Mouse (Mus musculus) 416B (cell line): ENCODE measurements around the gene Prcc.

Experiments used
- DNase-seq: peaks from one replicate; pipeline ENCODE4 v3.0.0; 2011; ENCODE audit warnings: low read depth

Prcc gene

GRCm38 (mm10) chr3:87885281-87886003, at the start of gene Prcc:
Gene Prcc, minus strand, starts transcription at chr3:87885608.
- peak; percentile 100 for DNase-seq

- DNase-seq = no peak
Measured at GRCm38 (mm10) chr3:87935201-87935600, 49.8 kb upstream of the Prcc start.

- DNase-seq = no peak
Measured at GRCm38 (mm10) chr3:87934501-87934900, 49.1 kb upstream of the Prcc start.

- no peak for DNase-seq
Measured at GRCm38 (mm10) chr3:87934026-87934425, 48.6 kb upstream of the Prcc start.

GRCm38 (mm10) chr3:87930078-87930795, 44.8 kb upstream of the Prcc start, which contains the start of the genes Isg20l2 and Rrnad1:
Gene Isg20l2, plus strand, starts transcription at chr3:87930314.
Gene Rrnad1, minus strand, starts transcription at chr3:87930717.
- DNase-seq = peak; percentile 98

- peak; percentile 65 for DNase-seq
Measured at GRCm38 (mm10) chr3:87929341-87930077, 44.1 kb upstream of the Prcc start.

GRCm38 (mm10) chr3:87927452-87927851, 42.0 kb upstream of the Prcc start:
- no peak for DNase-seq

GRCm38 (mm10) chr3:87924996-87925395, 39.6 kb upstream of the Prcc start:
- no peak for DNase-seq

GRCm38 (mm10) chr3:87920270-87920943, 35.0 kb upstream of the Prcc start:
- peak; percentile 24 for DNase-seq

GRCm38 (mm10) chr3:87919336-87920108, 34.1 kb upstream of the Prcc start, which contains the start of gene Mrpl24:
Gene Mrpl24, plus strand, starts transcription at chr3:87919506.
- peak; percentile 93 for DNase-seq

- DNase-seq = no peak
Measured at GRCm38 (mm10) chr3:87918551-87918950, 33.1 kb upstream of the Prcc start.

GRCm38 (mm10) chr3:87916990-87917389, 31.6 kb upstream of the Prcc start:
- no peak for DNase-seq

GRCm38 (mm10) chr3:87913891-87914290, 28.5 kb upstream of the Prcc start:
- no peak for DNase-seq

- DNase-seq = no peak
Measured at GRCm38 (mm10) chr3:87913491-87913890, 28.1 kb upstream of the Prcc start.

GRCm38 (mm10) chr3:87910573-87911141, 25.2 kb upstream of the Prcc start:
- DNase-seq = no peak

GRCm38 (mm10) chr3:87909874-87910273, 24.5 kb upstream of the Prcc start:
- peak; percentile 23 for DNase-seq

- DNase-seq = peak; percentile 49
Measured at GRCm38 (mm10) chr3:87909381-87909780, 24.0 kb upstream of the Prcc start.

GRCm38 (mm10) chr3:87907906-87908305, 22.5 kb upstream of the Prcc start:
- DNase-seq = no peak

GRCm38 (mm10) chr3:87906981-87907857, 21.8 kb upstream of the Prcc start:
- peak; percentile 63 for DNase-seq

- no peak for DNase-seq
Measured at GRCm38 (mm10) chr3:87906601-87906980, 21.2 kb upstream of the Prcc start.
